Mouse (Mus musculus) CH12.LX (cell line): ENCODE measurements around the gene Gsdma3. TPM values are rescaled to one million over a fixed set of nuclear protein-coding genes. Genes with fewer than 3 reads are reported as not detected.
A peak's percentile ranks its signal among the peaks of the same experiment; 100 is the strongest.

Experiments used
- DNase-seq: peaks from one replicate; pipeline ENCODE4 v3.0.0-alpha.2; 2013; ENCODE audit errors: extremely low read depth
- H3K27ac ChIP-seq: 2 replicates; pipeline ENCODE4 v1.5.1; 2012; ENCODE audit warnings: low read depth, mild to moderate bottlenecking, control low read depth, moderate library complexity; ENCODE audit not compliant: insufficient read depth
- H3K27me3 ChIP-seq: replicated peaks from 2 replicates; pipeline ENCODE3; 2012; ENCODE audit warnings: inconsistent platforms
- H3K36me3 ChIP-seq, 2 experiments: replicated peaks in 1 of 2; 2 replicates each; pipeline versions ENCODE3 to v1.6.1; 2012; ENCODE audit warnings: inconsistent platforms in 1 of 2, low read length in 1 of 2, mild to moderate bottlenecking in 1 of 2, mixed read lengths in 1 of 2, moderate library complexity in 1 of 2; ENCODE audit not compliant: control insufficient read depth in 1 of 2, insufficient read depth in 1 of 2
- H3K4me1 ChIP-seq, 2 experiments: 2 replicates each; pipeline ENCODE4 v1.6.1; 2012; ENCODE audit warnings: inconsistent platforms in 1 of 2, moderate library complexity in 1 of 2; ENCODE audit not compliant: insufficient read depth in 2 of 2, control insufficient read depth in 1 of 2
- H3K4me2 ChIP-seq: 2 replicates; pipeline ENCODE4 v1.6.1; 2012; ENCODE audit warnings: low read depth, mild to moderate bottlenecking, control low read depth; ENCODE audit not compliant: poor library complexity, insufficient read depth, severe bottlenecking
- H3K4me3 ChIP-seq, 3 experiments: fragments of 150-350 bp in 1 of 3; sonication (generic) in 1 of 3; replicated peaks in 1 of 3; 2 replicates each; pipeline versions ENCODE3 to v1.5.1; 2011 to 2012; ENCODE audit warnings: low read depth in 2 of 3, low read length in 2 of 3, mild to moderate bottlenecking in 2 of 3, moderate library complexity in 2 of 3, control low read depth in 1 of 3, improper control_type of control experiment in 1 of 3, inconsistent platforms in 1 of 3, mixed read lengths in 1 of 3; ENCODE audit not compliant: poor library complexity in 1 of 3
- H3K79me2 ChIP-seq: replicated peaks from 2 replicates; pipeline ENCODE4 v1.6.1; 2012; ENCODE audit warnings: mild to moderate bottlenecking, moderate library complexity; ENCODE audit not compliant: control insufficient read depth, poor library complexity, insufficient read depth, severe bottlenecking; ENCODE audit errors: extremely low read depth
- H3K9ac ChIP-seq: 2 replicates; pipeline ENCODE4 v1.6.1; 2012; ENCODE audit warnings: low read depth, mild to moderate bottlenecking, control low read depth, moderate library complexity; ENCODE audit not compliant: insufficient read depth
- H3K9me3 ChIP-seq: replicated peaks from 2 replicates; pipeline ENCODE3; 2012; ENCODE audit warnings: low read length, inconsistent platforms, mixed read lengths
- CHD1 ChIP-seq: IDR thresholded peaks from 2 replicates; pipeline ENCODE4 v1.6.1; 2012; ENCODE audit warnings: low read depth, low read length, improper control_type of control experiment, inconsistent platforms
- CHD2 ChIP-seq: IDR thresholded peaks from 2 replicates; pipeline ENCODE4 v1.6.1; 2011; ENCODE audit warnings: low read length, improper control_type of control experiment
- ELF1 ChIP-seq: IDR thresholded peaks from 2 replicates; pipeline ENCODE4 v1.6.1; 2014; ENCODE audit warnings: low read depth, mild to moderate bottlenecking, inconsistent platforms, low read length, improper control_type of control experiment
- GABPA ChIP-seq: IDR thresholded peaks from 2 replicates; pipeline ENCODE4 v1.6.1; 2012; ENCODE audit warnings: low read depth, low read length, improper control_type of control experiment, inconsistent platforms; ENCODE audit not compliant: insufficient replicate concordance
- IRF4 ChIP-seq: IDR thresholded peaks from 2 replicates; pipeline ENCODE4 v1.6.1; 2014; ENCODE audit warnings: low read depth, mild to moderate bottlenecking, inconsistent platforms, low read length, improper control_type of control experiment
- MAX ChIP-seq: IDR thresholded peaks from 2 replicates; pipeline ENCODE4 v1.6.1; 2011; ENCODE audit warnings: low read length, improper control_type of control experiment
- MEF2A ChIP-seq: IDR thresholded peaks from 2 replicates; pipeline ENCODE4 v1.6.1; 2014; ENCODE audit warnings: low read depth, mild to moderate bottlenecking, inconsistent platforms, low read length, improper control_type of control experiment, borderline replicate concordance
- MYC ChIP-seq: IDR thresholded peaks from 2 replicates; pipeline ENCODE4 v1.6.1; 2011; ENCODE audit warnings: low read depth, mild to moderate bottlenecking, improper control_type of control experiment, low read length
- NRF1 ChIP-seq: IDR thresholded peaks from 2 replicates; pipeline ENCODE4 v1.6.1; 2014; ENCODE audit warnings: low read depth, mild to moderate bottlenecking, inconsistent platforms, low read length, improper control_type of control experiment, moderate library complexity
- PAX5 ChIP-seq: IDR thresholded peaks from 2 replicates; pipeline ENCODE4 v1.6.1; 2012; ENCODE audit warnings: low read length, inconsistent platforms, mixed read lengths
- POLR2AphosphoS2 ChIP-seq: IDR thresholded peaks from 2 replicates; pipeline ENCODE4 v1.6.1; 2011; ENCODE audit warnings: low read depth, low read length, improper control_type of control experiment
- RAD21 ChIP-seq: IDR thresholded peaks from 2 replicates; pipeline ENCODE4 v1.6.1; 2011; ENCODE audit warnings: low read depth, mild to moderate bottlenecking, low read length, improper control_type of control experiment, moderate library complexity
- RCOR1 ChIP-seq: conservative IDR thresholded peaks from 2 replicates; pipeline ENCODE4 v1.6.1; 2012; ENCODE audit warnings: low read depth, mild to moderate bottlenecking, inconsistent platforms, low read length, improper control_type of control experiment
- TBP ChIP-seq: conservative IDR thresholded peaks from 2 replicates; pipeline ENCODE4 v1.6.1; 2011; ENCODE audit warnings: low read depth, low read length, improper control_type of control experiment
- UBTF ChIP-seq: IDR thresholded peaks from 2 replicates; pipeline ENCODE4 v1.6.1; 2012; ENCODE audit warnings: low read depth, mild to moderate bottlenecking, inconsistent platforms, low read length, improper control_type of control experiment, moderate library complexity
- USF1 ChIP-seq: IDR thresholded peaks from 2 replicates; pipeline ENCODE4 v1.6.1; 2014; ENCODE audit warnings: low read depth, mild to moderate bottlenecking, inconsistent platforms, low read length, improper control_type of control experiment
- USF2 ChIP-seq: conservative IDR thresholded peaks from 2 replicates; pipeline ENCODE4 v1.6.1; 2011; ENCODE audit warnings: low read depth, low read length, improper control_type of control experiment
- ZKSCAN1 ChIP-seq: IDR thresholded peaks from 2 replicates; pipeline ENCODE4 v1.6.1; 2012; ENCODE audit warnings: low read depth, inconsistent platforms, low read length, improper control_type of control experiment, borderline replicate concordance
- ZMIZ1 ChIP-seq: IDR thresholded peaks from 2 replicates; pipeline ENCODE4 v1.6.1; 2012; ENCODE audit warnings: low read depth, mild to moderate bottlenecking, inconsistent platforms, low read length, improper control_type of control experiment
- ZNF384 ChIP-seq: IDR thresholded peaks from 2 replicates; pipeline ENCODE4 v1.6.1; 2012; ENCODE audit warnings: low read depth, low read length, improper control_type of control experiment, inconsistent platforms
- dilution Hi-C: fragments of 300-500 bp; cut with MboI; formaldehyde crosslinking; loops from 2 replicates; pipeline ENCODE4 v1.14.3; 2020; ENCODE audit warnings: low sequenced_read_pairs; ENCODE audit not compliant: extremely low pct_unique_long_range_greater_than_20kb, extremely low pct_ligation_motif_present
- in situ Hi-C: fragments of 300-500 bp; cut with MboI; formaldehyde crosslinking; loops from 3 replicates; pipeline ENCODE4 v1.14.3; 2019; ENCODE audit warnings: low sequenced_read_pairs, low pct_ligation_motif_present, low pct_unique_long_range_greater_than_20kb, mixed read lengths
- polyA plus RNA-seq: library from polyadenylated mRNA; unstranded; fragments of >175 nt; gene quantifications from 2 replicates; pipeline ENCODE4 v1.2.1, GENCODE M21; 2012; ENCODE audit warnings: low read depth; ENCODE audit not compliant: insufficient read length
- total RNA-seq, 2 experiments: library from RNA; depleted of rRNA; stranded (reverse); fragments of 300-350 nt in 1 of 2; fragments of >200 nt in 1 of 2; gene quantifications; 2 replicates each; pipeline ENCODE4 v1.2.3; 2012 to 2014

Gene Gsdma3
- total and polyA plus RNA-seq, 3 experiments: not detected

DNA sequence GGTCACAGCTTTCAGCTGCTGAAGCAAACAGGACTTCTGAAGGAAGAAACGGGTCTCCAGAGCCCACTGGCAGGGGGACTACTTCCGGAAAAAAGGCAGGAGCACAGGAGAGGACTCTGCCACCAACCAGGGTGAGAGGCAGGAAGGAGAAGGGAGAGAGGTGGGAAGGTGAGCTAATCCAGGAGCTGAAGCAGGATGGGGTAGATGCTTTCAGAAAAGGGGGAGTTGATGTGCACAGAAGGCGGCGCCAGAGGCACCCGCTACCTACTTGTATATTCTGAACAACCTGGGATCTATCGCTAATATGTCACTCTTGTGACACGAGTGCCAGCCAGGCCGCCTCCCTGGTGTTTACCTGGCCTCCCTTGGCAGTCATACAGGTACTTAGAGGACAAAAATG is 28.2 kb upstream of the Gsdma3 start, which contains the start of gene Lrrc3c:
Gene Lrrc3c (plus strand): TSS at position 301 of the 400 bp plus-strand sequence.
- no peaks in the 10 kb centered on the region for H3K79me2 ChIP-seq
- H3K4me3 ChIP-seq: no peak within 1 kb of the TSS
- 0 out of 2 replicates have a peak within 1 kb of the TSS, but pooled peaks have one; percentile 12 for H3K9ac ChIP-seq
- H3K27ac ChIP-seq: no peak within 1 kb of the TSS
- H3K27me3 ChIP-seq: peaks cover 50% of the 10 kb centered on the region
- H3K9me3 ChIP-seq: no peaks in the 10 kb centered on the region
- dilution Hi-C loops (no loop called here), in situ Hi-C loops (no loop called here)
- H3K4me1 ChIP-seq: peaks cover 14 to 32% of the 10 kb centered on the region in 2 experiments
- TF ChIP-seq MAX (no peak), UBTF (no peak), ELF1 (no peak), PAX5 (no peak), RCOR1 (no peak), ZNF384 (no peak), ZKSCAN1 (no peak), TBP (no peak), RAD21 (no peak), ZMIZ1 (no peak), POLR2AphosphoS2 (no peak), MYC (no peak), CHD1 (no peak), IRF4 (no peak), USF1 (no peak), CHD2 (no peak), MEF2A (no peak)
- H3K36me3 ChIP-seq: no peaks in the 10 kb centered on the region
- peak within 1 kb of the TSS; percentile 30; the same call in 1 of the 2 replicates for H3K4me2 ChIP-seq
- DNase-seq: no peak

DNA sequence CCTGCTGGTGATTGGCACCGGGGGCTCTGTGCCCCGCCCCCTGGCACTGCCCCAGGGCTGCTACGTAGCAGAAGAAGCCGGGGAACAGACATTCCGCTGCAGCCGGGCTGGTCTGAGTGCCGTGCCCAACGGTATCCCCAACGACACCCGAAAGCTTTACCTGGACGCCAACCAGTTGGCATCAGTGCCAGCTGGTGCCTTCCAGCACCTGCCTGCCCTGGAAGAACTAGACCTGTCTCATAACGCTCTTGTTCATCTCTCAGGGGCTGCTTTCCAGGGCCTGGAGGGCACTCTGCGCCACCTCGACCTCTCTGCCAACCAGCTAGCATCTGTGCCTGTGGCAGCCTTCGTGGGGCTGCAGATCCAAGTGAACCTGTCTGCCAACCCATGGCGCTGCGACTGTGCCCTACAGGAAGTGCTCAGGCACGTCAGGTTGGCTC is 27.3 kb upstream of the Gsdma3 start:
- Histone ChIP-seq H3K4me3 (no peak overlapping the region), H3K9me3 (no peaks in the 10 kb centered on the region), H3K36me3 (no peaks in the 10 kb centered on the region), H3K27ac (no peak overlapping the region), H3K9ac (no peak overlapping the region), H3K27me3 (peaks cover 47% of the 10 kb centered on the region), H3K4me1 (peaks cover 14 to 32% of the 10 kb centered on the region in 2 experiments), H3K79me2 (no peaks in the 10 kb centered on the region), H3K4me2 (no peak overlapping the region)
- DNase-seq: no peak
- dilution Hi-C loops: no loop called here
- no peak for TF ChIP-seq TBP
- TF ChIP-seq GABPA: no peak
- TF ChIP-seq USF2: no peak
- TF ChIP-seq UBTF: no peak
- no peak for TF ChIP-seq ZMIZ1
- TF ChIP-seq MEF2A: no peak
- no peak for TF ChIP-seq IRF4
- no peak for TF ChIP-seq PAX5
- TF ChIP-seq NRF1: no peak
- in situ Hi-C loops: no loop called here
